Mouse (Mus musculus): ENCODE data around the gene Spint2.

The Spint2 gene

DNA sequence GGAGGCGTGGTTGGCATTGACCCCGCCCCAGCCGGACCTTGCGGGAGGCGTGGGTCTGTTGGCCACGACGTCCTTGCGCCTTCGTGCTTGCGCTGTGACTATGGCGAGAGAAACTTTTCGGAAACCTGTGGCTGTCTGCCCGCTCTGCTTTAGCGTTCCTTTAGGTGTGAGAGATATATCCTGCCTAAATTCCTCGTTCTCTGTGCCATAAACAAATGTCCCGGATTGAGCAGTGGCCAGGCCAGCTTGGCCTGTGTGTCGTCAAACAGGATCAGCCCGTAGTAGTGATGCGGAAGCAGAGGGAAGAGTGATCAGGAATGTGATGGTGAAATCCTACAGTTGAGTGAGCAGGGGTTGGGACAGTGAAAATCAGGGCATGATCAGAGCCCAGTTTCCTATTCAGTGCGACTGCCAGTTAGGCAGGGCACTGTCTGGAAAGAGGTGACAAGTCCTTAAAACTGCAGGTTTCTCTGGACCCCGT, 402 bp upstream of the Spint2 start:
- DNase-seq (ENCODE audit: low read depth, low spot score): no peak

DNA sequence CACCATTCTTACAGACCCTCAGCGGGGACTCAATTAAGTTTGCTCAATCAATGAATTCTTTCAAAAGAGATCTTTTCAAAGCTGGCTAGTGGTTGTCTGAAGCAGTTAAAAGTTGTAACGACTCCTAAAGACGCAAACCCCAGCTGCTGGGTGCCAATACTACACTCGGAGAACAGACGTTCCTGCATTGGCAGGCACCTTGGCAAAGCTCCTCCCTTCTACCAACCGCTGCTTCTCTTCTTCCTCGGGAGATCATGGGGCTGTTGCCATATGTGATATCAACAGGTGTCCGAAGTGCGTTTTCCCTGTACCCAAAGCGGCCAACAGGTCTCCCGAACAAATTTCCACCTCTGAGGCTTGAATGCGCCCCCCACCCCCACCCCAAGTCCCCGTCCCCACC, 911 bp downstream of the Spint2 start:
- no peak for DNase-seq (ENCODE audit: low read depth, low spot score)

DNA sequence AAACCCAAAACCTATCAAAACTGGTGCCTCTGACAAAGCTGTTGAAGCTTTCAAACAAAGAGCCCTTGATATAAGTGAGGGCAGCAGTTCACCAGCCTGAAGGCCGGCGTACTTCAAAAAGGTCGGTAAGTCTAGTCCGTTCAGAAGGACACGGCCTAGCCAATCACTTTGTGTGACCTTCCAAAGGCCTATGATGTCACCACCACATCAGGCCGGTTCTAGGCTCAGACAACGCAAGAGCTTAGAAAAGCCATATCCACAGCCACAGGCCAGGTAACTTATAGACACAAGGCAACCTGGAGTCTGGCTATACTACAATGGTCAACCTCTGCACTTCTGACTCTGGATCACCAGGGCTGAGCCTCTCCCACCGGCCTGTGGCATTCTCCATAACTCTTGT, 1.8 kb downstream of the Spint2 start:
- no peak for DNase-seq (ENCODE audit: low read depth, low spot score)

DNA sequence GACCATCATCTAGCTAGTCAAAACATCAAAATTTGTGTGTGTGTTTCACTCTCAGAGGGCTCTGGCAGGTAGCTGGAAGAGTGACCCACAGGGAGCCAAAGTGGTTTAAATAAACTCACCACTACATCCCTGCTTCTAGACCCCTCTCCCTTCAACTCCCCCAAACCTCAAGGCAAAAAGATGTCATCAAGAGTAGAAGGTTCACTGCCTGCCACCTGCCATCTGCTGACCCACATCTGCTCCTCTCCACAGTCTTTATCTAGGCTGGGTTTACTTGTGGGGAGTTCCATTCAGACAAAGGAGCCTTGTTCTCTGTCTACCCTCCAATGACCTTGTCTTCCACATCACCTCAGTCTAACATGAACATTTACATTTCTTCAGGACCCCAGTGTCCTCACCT, 2.5 kb downstream of the Spint2 start:
- DNase-seq (ENCODE audit: low read depth, low spot score): no peak

DNA sequence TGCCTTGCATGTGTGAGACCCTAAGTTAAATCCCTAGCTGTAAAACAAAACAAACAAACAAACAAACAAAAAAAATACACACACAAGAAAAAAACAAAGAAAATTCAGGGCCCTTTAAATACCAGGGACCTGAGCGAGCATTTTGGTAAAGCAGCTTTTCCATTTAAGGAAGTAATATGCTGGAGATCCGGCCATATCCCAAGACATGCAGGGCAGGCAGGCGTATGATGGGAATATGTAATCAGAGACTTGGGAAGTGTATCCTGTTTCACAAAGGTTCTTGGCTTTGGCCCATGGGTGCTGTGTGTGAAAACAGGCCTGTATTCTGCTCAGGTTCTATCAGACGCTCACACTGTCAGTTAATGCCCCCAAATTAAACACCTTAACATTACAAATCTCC, 4.2 kb downstream of the Spint2 start:
- DNase-seq (ENCODE audit: low read depth, low spot score): no peak

DNA sequence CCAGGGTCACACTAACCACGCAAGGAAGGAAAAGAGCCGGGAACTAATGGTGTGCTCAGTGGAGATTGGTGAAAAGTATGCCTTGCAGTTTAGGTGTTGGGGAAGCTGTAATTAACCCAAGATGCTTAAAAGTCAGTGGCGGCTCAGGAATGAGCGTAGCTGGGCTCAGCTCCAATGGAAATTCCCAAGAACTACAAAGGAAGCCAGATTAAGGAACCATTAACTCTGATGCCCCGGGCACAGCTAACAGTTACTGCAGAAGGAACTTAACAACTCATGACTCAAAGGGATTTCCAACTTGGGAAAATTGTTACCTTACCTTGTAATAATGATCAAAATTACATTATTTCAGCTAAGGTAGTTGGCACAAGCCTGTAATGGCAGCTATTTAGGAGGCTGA, 5.0 kb downstream of the Spint2 start:
- no peak for DNase-seq (ENCODE audit: low read depth, low spot score)

DNA sequence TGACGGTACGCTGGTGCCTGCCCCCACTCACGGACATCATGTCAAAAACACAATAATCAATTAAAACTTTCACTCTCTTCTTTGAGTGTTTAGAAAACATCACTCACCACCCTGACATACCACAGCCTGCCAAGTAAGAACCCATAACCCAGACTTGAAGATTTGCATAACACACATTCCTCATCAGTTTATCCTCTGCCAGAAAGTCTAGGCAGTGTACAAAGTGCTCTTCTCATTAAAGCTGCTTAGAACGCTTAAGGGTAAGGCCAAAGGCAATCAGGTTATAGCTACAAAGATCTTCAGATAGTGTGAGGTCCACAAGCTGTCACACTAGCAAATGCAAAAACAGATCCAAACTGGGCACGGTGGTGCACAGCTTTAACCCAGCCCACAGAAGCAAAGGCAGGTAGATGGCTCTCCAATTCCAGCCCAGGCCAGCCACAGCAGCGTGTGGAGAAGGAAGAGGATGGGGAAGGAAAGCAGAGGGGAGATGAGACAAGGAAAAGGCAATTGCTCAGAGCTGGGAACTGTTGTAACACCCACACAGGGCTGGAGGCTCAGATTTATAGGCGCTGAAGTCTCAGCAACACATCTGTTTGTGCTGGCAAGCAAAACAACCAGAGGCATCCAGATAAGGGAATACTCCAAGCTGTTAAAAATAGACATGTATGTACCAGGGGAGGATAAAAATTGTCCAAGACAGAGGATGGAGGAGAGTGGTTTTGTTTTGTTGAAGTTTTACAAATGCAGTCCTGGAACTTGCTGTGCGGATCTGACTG, 9.8 kb downstream of the Spint2 start:
- DNase-seq (ENCODE audit: low read depth, low spot score): no peak

DNA sequence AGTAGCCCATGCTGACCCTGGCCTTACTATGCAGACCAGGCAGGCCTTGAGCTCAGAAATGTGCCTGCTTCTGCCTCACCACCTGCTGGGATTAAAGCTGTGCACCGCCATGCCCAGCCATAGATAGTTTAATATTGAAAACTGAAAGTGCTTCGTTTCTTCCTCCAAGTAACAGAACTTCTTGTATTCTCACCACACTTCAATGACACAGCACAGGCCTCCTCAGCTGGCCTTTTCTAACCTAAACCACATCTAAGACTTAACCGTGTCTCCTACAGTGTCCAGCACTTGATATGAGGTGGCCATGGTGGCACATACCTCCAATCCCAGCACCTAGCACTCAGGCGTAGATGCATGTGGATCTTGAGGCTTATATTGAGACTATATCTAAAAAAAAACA, 11.3 kb downstream of the Spint2 start:
- DNase-seq (ENCODE audit: low read depth, low spot score): no peak

DNA sequence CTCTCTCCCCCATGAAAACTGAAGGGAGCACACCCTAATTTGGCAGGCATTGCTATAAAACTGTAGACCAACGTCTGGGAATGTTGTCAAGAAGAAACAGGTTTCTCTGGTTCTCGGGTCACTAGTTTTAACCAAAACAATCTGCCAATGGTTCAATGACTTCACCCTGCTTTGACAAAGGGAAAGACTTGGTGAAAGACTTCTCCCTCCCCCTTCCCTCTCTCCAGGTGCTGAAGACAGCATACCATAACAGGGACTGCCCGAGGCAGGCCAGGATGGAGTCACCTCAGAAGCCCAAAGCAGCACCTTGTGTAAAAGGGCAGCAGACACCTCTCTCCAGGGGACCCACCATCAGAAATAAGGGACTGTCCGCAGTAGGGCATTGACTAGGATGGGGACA, 14.8 kb downstream of the Spint2 start:
- DNase-seq (ENCODE audit: low read depth, low spot score): no peak

DNA sequence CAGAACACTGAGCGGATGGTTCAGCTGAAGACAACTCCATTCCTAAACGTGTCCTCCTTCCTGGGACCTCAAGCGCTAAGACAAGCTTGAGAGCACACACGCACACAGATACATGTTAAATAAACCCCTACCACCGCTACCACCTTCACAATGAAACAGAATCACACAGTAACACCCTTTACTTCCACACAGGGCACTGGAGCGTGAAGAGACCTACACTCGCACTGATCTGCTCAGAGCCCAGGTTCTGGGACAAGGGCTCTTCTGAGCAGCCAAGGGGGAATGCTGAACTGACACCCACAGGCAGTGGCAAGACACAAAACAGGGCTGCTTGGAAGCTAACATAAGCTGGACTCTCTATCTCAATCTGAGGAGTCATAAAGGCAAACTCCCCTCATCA, 16.1 kb downstream of the Spint2 start:
- DNase-seq (ENCODE audit: low read depth, low spot score): no peak

DNA sequence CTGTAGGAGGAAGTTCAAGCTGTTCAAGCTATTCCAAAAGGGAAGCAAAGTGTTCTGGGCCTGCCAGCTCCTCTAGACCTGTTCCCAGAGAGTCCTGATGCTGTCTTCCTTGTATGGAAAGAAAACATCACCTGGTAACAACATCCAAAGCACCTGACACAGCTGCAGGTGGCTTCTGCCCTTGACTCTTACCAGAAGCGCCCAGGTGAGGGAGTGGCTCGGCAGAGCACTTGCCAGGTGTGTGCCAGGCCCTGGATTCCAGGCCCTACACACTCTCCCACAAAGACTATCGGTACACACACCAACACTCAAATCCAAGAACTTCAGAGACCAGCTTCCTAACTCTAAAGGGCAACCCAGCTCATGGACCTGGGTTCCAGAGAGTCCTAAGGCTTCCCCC, 17.9 kb downstream of the Spint2 start:
- DNase-seq (ENCODE audit: low read depth, low spot score): no peak

DNA sequence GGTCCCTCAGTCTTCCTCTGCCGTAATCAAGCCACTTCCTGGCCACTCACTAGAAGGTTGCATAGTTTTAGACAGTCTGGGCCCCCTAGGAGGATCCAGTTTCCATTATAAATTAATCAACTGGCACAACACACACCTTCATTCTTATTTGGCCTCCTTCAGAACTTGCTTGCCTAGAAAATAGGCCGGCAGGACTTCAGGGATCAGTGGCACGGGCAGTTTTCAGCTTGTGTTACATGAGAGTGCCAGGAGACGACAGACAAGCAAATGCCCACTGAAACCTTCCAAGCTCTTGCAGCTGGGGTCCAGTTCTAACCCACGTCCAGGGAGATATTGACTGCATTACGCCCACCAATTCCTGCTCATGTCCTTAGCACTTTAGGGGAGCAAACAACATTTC, 19.6 kb downstream of the Spint2 start:
- DNase-seq (ENCODE audit: low read depth, low spot score): no peak

DNA sequence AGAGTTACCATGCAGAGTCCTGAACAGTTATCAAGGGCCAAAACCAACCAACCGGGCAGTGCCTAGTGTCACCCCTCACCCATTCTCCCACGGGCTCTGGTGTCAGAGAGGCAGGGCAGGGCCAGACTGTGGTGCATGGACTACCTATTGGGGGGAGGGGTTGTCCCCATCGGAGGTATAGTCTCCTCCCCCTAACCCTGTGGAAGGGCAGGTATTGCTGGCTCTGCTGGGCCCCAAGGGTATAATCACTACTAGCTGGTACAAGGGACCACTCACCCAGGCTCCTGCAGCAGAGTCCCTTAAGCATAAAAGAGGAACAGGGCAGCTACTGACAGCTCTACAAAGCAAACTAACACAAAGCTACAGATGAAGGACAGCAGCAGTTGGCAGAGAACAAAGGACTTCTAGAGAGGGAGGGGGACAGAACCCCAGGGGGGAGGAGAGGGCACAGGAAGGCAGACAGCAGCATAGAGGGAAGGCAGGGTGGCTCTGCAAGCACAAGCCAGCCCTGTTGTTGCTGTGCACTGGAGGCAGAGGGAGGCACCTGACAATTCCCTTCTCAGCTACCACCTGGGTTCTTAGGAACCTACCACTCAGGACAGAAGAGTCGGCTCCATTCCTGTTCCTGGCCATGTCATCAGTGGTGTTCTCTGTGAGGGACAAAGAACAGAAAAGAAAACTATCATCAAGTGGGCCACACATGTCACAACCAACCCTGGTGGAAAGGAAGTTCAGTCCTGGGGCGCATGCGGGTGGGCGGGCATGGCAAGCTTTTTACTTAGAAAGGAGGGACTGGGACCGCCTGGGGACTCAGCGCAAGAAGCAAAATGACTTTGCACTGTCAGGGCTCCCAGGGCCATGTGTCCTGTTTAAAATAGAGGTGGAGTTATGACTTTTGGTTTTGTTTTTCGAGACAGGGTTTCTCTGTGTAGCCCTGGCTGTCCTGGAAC, 21.7 kb downstream of the Spint2 start:
- no peak for DNase-seq (ENCODE audit: low read depth, low spot score)

DNA sequence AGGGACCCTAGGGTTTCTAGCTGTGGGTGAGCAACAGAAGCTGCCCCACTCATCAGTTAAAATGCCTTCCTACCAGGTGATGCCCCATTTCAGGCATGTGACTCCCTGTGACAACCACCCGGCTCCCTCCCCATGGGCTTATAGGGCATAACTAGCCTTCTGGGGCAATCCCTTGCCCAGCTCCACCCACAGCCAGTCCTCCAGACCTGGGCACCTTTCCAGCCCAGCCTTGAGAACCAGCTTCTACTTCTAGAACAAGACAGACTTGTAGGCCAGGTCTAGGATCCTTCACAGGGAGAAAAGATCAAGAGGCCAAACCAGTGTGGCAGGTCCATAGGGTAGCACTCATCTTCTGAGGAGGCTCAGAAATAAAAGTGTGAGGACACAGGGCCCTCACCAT, 24.3 kb downstream of the Spint2 start:
- DNase-seq (ENCODE audit: low read depth, low spot score): no peak

DNA sequence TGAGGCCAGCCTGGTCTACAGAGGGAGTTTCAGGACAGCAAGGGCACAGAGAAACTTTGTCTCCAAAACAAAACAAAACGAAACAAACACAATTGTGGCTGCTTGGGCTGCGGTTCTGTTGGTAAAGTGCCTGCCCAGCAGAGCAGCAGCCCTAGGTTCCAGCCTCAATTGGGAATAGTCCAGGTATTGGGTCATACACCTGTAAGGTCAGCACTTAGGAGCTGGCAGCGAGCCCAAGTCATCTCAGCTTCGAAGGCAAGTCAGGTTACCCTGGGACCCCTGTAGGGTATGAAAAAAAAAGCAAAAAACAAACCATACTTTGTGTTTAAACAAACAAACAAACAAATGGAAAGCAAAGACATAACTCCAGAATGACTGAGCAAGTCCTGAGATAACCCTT, 25.8 kb downstream of the Spint2 start:
- DNase-seq (ENCODE audit: low read depth, low spot score): no peak

DNA sequence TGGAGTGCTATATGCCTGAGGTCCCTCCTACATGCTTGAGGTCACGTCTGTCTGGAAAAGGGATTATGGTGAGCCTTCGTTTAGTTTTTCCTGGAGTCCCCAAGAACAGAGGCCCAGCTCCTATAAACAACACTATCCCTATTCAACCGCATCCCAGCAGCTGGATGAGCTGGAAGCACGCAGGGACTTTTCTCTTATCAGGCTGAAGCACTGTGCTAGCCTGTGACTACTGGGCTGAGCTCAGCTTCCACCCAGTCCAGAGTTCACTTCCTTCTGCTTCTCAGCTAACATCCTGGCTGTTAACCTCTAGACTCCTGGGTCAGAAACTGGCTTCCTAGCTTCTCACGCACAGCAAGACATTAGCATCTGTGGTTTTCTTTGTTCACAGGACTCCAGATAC, 27.9 kb downstream of the Spint2 start:
- no peak for DNase-seq (ENCODE audit: low read depth, low spot score)

DNA sequence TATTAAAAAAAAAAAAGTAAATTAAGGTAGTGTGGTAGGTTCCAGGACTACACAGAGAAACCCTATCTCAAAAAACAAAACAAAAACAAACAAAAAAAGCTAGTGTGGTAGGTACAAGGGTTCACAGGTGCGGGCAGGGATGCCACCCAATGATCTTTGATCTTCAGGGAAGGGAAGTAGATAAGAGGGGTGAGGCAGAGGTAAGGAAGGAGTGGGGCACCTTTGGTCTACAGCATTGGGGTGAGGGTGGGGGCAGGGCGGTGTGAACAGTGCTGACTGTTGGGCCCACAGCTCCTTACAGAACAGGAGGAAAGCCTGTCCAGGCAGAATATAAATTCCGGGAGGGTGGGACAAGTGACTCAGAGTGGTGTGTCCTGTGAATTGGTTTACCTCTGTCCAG, 30.5 kb downstream of the Spint2 start:
- no peak for DNase-seq (ENCODE audit: low read depth, low spot score)

DNA sequence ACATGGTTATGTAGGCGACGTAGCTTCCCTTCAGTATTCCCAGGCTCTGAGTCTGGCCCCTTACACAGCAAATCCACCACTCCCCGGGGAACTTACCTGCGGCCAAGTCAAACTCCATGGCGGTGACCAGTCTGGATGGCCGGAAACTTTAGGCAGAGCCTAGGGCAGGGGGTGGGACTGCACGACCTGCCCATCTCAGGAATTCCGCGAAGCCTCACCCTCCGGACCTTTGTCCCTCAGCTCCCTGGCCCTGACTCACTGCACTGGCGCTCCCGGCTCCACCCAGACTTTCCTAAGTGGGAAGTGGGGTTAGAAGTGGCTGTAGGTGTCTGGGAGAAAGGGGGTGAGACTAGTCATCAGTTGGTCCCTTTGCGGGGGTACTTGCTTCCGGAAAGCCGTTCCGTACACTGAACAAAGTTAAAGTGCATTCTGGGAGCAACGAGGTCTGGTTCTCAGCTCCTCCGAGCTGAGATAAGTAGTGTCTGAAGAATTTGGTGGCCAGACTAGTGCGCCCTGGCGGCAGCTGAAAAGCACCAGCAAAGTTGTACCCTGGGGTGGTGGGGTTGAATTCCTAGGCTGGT, 33.4 kb downstream of the Spint2 start, which contains the start of gene 2200002D01Rik:
Gene 2200002D01Rik, minus strand, starts transcription at position 206 of the 581 bp plus-strand sequence.
- DNase-seq (ENCODE audit: low read depth, low spot score): peak; percentile 79

DNA sequence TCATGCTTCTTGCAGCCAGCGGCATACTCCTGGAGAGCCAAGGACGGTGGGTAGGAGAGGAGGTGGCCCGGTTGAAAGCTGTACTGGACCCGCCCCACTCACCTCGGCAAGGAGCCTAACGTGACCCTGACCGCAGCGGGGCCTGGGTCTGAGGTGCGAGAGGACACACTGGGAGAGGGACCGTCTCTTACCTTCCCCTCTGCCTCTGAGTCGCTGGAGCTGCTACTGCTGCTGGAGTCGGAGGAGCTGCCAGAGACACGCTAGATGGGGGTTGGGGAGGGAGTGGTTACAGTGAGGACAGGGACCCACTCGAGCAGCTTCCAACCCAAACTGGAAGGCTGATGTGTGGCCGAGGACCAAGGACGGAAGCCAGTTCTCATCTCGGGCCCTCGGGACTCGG, 34.0 kb downstream of the Spint2 start:
- DNase-seq (ENCODE audit: low read depth, low spot score): peak; percentile 58

DNA sequence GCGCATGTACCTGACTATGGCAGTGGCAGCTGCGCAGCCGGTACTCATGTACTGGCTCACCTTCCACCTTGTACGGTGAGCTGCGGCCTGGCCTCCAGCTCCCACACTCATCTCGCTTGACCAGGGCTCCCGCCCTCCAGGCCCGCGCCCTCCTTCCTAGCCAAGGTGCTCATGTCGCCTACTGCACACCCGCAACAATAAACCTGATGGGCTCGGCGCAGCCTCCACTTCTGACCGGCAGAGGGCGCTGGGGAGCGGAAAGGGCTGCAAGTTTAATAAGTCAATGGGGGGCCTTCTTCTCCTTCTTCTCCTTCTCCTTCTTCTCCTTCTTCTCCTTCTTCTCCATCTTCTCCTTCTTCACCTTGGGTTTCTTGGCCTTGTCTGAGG, 34.4 kb downstream of the Spint2 start:
- DNase-seq (ENCODE audit: low read depth, low spot score): peak; percentile 94

DNA sequence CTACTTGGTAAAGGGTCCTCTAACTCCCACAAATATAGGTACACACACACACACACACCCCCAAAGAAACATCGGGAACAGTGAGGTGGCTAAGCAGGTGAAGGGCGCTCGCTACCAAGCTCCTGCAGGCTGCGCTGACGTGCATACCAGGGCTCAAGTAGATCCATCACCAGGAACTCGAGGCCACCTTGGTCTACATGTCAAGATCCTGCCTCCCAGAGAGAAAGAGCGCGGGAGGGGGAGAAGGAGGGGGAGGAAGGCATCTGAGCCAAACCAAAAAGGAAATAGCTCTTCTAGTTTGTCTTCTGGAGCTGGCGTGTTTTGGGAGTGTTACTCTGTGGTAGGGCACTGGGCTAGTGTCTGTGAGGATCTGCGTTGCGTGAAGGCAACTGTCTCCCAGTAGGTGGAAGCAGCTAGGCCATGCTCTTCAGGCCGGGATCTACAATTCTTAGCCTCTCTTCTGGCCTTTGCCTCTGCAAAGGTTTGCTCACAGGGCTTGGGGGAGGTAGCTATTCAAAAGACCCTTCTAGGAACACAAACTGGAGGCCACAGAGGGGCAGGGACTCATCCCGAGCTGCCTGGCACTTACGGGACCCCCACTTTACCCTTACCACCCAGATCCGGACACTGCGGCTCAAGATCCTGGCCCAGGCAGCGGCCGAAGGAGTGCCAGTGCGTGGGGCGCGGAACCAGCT, 34.9 kb downstream of the Spint2 start:
- DNase-seq (ENCODE audit: low read depth, low spot score): no peak

DNA sequence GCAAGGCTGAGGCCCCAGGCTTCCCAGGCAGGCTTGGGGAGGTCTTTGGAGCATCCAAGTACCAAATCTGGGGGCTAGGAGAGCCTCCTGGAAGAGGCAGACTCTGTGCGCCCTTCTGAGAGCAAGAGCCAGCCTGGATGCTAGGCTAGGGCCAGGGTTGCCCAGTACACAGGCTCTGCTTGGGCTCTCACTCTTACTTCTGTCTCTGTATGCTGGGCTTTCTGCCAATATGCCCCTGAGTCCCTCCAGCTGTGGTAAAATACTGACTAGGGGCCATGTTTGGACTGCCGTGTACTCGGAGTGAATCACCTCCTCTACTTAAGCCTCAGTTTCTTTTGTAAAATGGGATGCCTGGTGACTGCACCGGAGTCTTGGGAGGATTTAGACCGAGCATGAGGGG, 35.7 kb downstream of the Spint2 start:
- no peak for DNase-seq (ENCODE audit: low read depth, low spot score)
